Mouse (Mus musculus) myocyte (in vitro differentiated cells): ENCODE measurements at regions not wholly inside any gene's neighbourhood (a gene's known extent, or its start where the extent isn't known, plus 50 kb on each side); places are given as distances from the start of the nearest gene placed in this dataset.

Experiments used
- CEBPB ChIP-seq: IDR thresholded peaks from 2 replicates; pipeline ENCODE4 v1.6.1; 2011; ENCODE audit warnings: mild to moderate bottlenecking, moderate library complexity; ENCODE audit not compliant: poor library complexity, insufficient read depth, severe bottlenecking
- E2F4 ChIP-seq: IDR thresholded peaks from one replicate; pipeline ENCODE4 v1.6.1; 2011; ENCODE audit warnings: mild to moderate bottlenecking, control low read depth, moderate library complexity; ENCODE audit not compliant: insufficient read depth
- MAX ChIP-seq: IDR thresholded peaks from one replicate; pipeline ENCODE4 v1.6.1; 2011; ENCODE audit warnings: low read depth, mild to moderate bottlenecking, control low read depth
- MYOG ChIP-seq, 3 experiments: IDR thresholded peaks; one replicate each; pipeline ENCODE4 v1.6.1; 2011; ENCODE audit warnings: control low read depth in 2 of 3, low read depth in 2 of 3, mild to moderate bottlenecking in 2 of 3; ENCODE audit not compliant: insufficient read length in 2 of 3, control insufficient read depth in 1 of 3, insufficient read depth in 1 of 3
- POLR2A ChIP-seq: IDR thresholded peaks from one replicate; pipeline ENCODE4 v1.6.1; 2011; ENCODE audit warnings: low read depth, mild to moderate bottlenecking, control low read depth, moderate library complexity; ENCODE audit not compliant: insufficient read length
- SRF ChIP-seq: IDR thresholded peaks from one replicate; pipeline ENCODE4 v1.6.1; 2011; ENCODE audit warnings: low read depth; ENCODE audit not compliant: control insufficient read depth, insufficient read length
- TCF12 ChIP-seq: IDR thresholded peaks from one replicate; pipeline ENCODE4 v1.6.1; 2011; ENCODE audit warnings: mild to moderate bottlenecking, control low read depth; ENCODE audit not compliant: poor library complexity, insufficient read depth, severe bottlenecking
- TCF3 ChIP-seq: IDR thresholded peaks from one replicate; pipeline ENCODE4 v1.6.1; 2011; ENCODE audit warnings: low read depth, control low read depth; ENCODE audit not compliant: insufficient read length
- USF1 ChIP-seq: IDR thresholded peaks from one replicate; pipeline ENCODE4 v1.6.1; 2011; ENCODE audit warnings: low read depth, mild to moderate bottlenecking, control low read depth, moderate library complexity

GRCm38 (mm10) chr4:47704607-47705006 lies 230.1 kb downstream of the Sec61b start:
- TF ChIP-seq POLR2A (no peak), MAX (no peak), SRF (no peak), TCF3 (no peak), MYOG (IDR thresholded peaks at IDR 0.05; ENCODE audit: control insufficient read depth in 1 of 3, insufficient read depth in 1 of 3, insufficient read length in 2 of 3, low read depth in 2 of 3) (no peak), CEBPB (no peak), E2F4 (no peak), USF1 (no peak), TCF12 (no peak)
